Mouse (Mus musculus): ENCODE data around the gene Smad6. TPM values are rescaled to one million over a fixed set of nuclear protein-coding genes. Genes with fewer than 3 reads are reported as not detected.

Gene Smad6
- polyA plus RNA-seq, 1 experiment from 2014 or later = 0.99 TPM

DNA sequence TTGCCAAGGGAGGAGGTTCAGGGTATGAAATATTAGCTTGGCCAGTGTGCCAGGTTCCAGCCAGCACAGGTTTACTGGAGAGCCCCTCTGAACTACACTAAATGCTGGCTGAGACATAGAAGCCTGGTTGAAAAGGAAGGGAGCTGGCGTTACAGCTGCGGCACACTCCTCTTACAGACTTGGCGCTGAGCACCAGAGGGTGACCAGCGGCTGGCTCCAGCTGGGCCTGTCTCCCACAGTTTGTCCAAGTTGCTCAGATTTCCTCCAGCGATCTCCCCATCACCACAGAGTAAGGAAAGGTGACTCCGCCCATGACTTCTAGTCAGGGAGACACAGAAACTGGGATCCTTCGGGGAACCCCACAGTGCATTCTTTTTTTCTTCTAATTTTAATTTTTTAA lies 95.5 kb downstream of the Smad6 start:
- Histone ChIP-seq H3K4me3 (ENCODE audit: low read depth, low read length) (no peak overlapping the region), H3K9ac (ENCODE audit: low read depth, low read length) (no peak overlapping the region), H3K27ac (ENCODE audit: low read length) (no peak overlapping the region), H3K4me2 (ENCODE audit: low read length) (no peak overlapping the region), H3K4me1 (ENCODE audit: control insufficient read depth, insufficient read depth, low read length) (peaks cover 8% of the 10 kb centered on the region; the same call in 1 of the 2 replicates), H3K9me3 (replicated peaks; ENCODE audit: control insufficient read depth, low read length, poor library complexity, severe bottlenecking) (no peaks in the 10 kb centered on the region), H3K27me3 (ENCODE audit: control insufficient read depth, insufficient read depth, low read depth, low read length) (0 out of 2 replicates have a peak, but pooled peaks cover 8% of the 10 kb centered on the region), H3K36me3 (ENCODE audit: control insufficient read depth, insufficient read depth, low read length) (no peaks in the 10 kb centered on the region)
- WGBS = 82% methylated on average over 7 of the region's 7 CpGs
- ATAC-seq = no peak

DNA sequence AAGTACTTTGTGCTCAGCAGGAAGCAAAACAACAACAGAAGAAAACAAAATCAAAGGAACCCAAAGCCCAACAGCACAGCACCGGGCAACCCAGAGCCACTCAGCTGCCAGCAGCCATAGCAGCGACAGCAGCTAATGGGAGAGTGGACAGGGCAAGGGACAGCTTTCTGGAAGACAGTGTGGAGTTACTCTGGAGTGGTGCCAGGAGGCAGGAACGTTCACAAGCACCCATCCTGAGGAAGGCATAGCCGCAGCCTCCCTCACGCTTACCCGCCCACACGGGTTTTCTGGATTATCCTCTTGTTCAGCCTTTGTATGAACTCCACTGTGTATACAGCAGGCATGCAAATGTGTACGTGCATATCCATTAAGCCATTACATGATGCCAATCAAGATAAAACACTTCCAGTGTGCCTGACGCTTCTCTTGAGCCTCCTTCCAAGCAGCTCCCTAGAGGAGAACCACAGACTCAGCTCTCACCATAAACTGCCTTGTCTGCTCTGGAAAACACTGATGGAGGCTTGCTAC lies 98.6 kb downstream of the Smad6 start:
- Histone ChIP-seq H3K4me3 (ENCODE audit: low read depth, low read length) (no peak overlapping the region), H3K4me1 (ENCODE audit: control insufficient read depth, insufficient read depth, low read length) (peaks cover 8% of the 10 kb centered on the region; the same call in 1 of the 2 replicates), H3K9me3 (replicated peaks; ENCODE audit: control insufficient read depth, low read length, poor library complexity, severe bottlenecking) (no peaks in the 10 kb centered on the region), H3K27me3 (ENCODE audit: control insufficient read depth, insufficient read depth, low read depth, low read length) (0 out of 2 replicates have a peak, but pooled peaks cover 4% of the 10 kb centered on the region), H3K9ac (ENCODE audit: low read depth, low read length) (no peak overlapping the region), H3K27ac (ENCODE audit: low read length) (no peak overlapping the region), H3K36me3 (ENCODE audit: control insufficient read depth, insufficient read depth, low read length) (no peaks in the 10 kb centered on the region), H3K4me2 (ENCODE audit: low read length) (no peak overlapping the region)
- 40% methylated on average over 9 of the region's 9 CpGs for WGBS
- ATAC-seq = no peak

DNA sequence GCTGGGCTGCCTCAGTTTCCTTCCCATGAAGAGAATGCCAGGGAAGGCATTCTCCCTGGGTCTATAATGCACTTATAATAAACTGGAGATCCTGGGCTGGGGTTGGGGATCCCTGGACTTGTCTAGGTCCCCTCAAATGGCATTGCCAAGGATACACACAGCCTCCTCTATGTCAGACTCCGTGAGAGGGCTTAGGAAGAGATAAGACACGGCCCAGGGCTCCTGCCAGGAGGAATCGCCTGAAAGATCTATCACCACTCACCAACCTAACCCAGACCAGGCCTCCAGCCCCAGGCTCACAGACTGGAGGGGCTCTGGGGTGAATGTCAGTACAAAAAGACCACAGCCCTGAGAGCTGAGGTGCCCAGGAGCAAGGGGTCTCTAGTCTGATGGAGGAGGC lies 102.2 kb downstream of the Smad6 start:
- H3K9me3 ChIP-seq (replicated peaks; ENCODE audit: control insufficient read depth, low read length, poor library complexity, severe bottlenecking) = no peaks in the 10 kb centered on the region
- WGBS = 91% methylated on average over 3 of the region's 3 CpGs
- H3K27me3 ChIP-seq (ENCODE audit: control insufficient read depth, insufficient read depth, low read depth, low read length) = no peaks in the 10 kb centered on the region
- no peaks in the 10 kb centered on the region for H3K36me3 ChIP-seq (ENCODE audit: control insufficient read depth, insufficient read depth, low read length)
- H3K9ac ChIP-seq (ENCODE audit: low read depth, low read length) = no peak overlapping the region
- no peak overlapping the region for H3K4me2 ChIP-seq (ENCODE audit: low read length)
- no peak overlapping the region for H3K4me3 ChIP-seq (ENCODE audit: low read depth, low read length)
- H3K27ac ChIP-seq (ENCODE audit: low read length) = no peak overlapping the region
- no peaks in the 10 kb centered on the region for H3K4me1 ChIP-seq (ENCODE audit: control insufficient read depth, insufficient read depth, low read length)
- no peak for ATAC-seq

DNA sequence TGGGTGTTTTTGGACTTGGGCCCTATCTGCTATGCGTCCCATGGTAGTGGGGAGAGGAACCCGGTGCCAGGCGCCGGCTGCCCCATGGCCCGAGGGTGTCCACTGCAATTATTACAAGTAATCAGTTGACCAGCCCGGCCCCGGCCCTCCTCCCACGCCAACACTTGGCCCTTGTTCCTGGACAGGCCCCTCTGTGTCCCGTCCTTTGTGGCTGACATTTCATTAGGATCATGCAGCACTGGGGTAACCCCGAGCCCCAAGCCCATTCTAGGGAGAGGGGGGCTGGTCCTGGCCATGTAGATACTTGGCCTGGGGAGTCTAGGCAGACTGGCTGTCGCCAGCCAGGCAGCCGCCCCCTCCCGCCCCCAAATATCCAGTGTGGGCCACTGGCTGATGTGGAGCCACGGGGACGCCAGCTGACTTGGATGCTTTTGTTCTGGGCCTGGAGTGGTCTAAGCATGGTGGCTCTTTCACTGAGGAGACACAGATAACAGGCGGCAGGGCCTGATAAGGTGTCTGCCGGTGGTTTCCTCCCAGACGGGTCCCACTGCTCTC lies 102.8 kb downstream of the Smad6 start:
- no peak for ATAC-seq
- WGBS = 80% methylated on average over 18 of the region's 18 CpGs
- H3K4me3 ChIP-seq (ENCODE audit: low read depth, low read length) = no peak overlapping the region

DNA sequence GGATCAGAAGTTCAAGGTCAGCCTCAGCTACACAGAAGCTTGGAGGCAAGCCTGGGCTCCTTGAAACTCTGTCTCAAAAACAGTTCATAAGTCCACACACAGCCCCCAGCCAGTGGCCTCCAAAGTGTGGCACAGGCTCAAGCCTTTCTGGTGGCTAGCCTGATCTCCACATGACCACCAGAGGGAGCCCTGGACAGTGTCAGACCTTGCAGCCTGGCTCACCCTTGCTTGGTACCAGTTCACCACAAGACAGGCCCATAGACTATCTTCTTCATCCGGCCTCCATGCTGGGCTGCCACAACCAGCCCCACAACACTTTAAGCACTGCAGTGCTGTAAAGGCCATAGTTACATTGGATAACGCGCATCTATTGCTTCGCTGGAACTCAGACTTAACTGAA lies 103.6 kb downstream of the Smad6 start:
- Histone ChIP-seq H3K4me3 (ENCODE audit: low read depth, low read length) (no peak overlapping the region), H3K4me2 (ENCODE audit: low read length) (no peak overlapping the region), H3K4me1 (ENCODE audit: control insufficient read depth, insufficient read depth, low read length) (no peaks in the 10 kb centered on the region), H3K27ac (ENCODE audit: low read length) (no peak overlapping the region), H3K27me3 (ENCODE audit: control insufficient read depth, insufficient read depth, low read depth, low read length) (no peaks in the 10 kb centered on the region), H3K9me3 (replicated peaks; ENCODE audit: control insufficient read depth, low read length, poor library complexity, severe bottlenecking) (no peaks in the 10 kb centered on the region), H3K9ac (ENCODE audit: low read depth, low read length) (no peak overlapping the region), H3K36me3 (ENCODE audit: control insufficient read depth, insufficient read depth, low read length) (no peaks in the 10 kb centered on the region)
- 67% methylated on average over 4 of the region's 4 CpGs for WGBS
- ATAC-seq = no peak

More for the DNA sequence above, 102.8 kb downstream of the Smad6 start:
- Histone ChIP-seq H3K9me3 (replicated peaks; ENCODE audit: control insufficient read depth, low read length, poor library complexity, severe bottlenecking) (no peaks in the 10 kb centered on the region), H3K36me3 (ENCODE audit: control insufficient read depth, insufficient read depth, low read length) (no peaks in the 10 kb centered on the region), H3K4me1 (ENCODE audit: control insufficient read depth, insufficient read depth, low read length) (no peaks in the 10 kb centered on the region), H3K9ac (ENCODE audit: low read depth, low read length) (no peak overlapping the region), H3K27ac (ENCODE audit: low read length) (no peak overlapping the region), H3K4me2 (ENCODE audit: low read length) (no peak overlapping the region), H3K27me3 (ENCODE audit: control insufficient read depth, insufficient read depth, low read depth, low read length) (no peaks in the 10 kb centered on the region)

DNA sequence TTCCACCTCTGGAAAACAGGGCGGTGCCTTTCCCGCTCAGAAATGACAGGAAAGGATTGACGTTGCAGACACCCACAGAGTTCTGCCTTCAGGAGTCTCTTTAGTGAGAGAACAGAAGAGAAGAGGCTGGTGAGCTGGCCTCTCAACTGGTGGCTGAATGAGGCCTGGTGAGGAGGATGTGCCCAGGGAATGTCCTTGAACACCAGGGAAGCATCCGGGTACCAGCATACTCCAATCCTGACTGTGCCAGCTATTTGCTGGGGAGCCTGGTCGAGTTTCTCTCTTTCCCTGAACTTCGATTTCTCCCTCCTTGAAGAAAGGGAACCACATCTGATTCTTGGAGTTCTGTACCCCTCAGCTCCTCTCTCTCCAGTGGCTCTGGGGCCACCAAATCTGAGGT lies 105.4 kb downstream of the Smad6 start:
- Histone ChIP-seq H3K9ac (ENCODE audit: low read depth, low read length) (no peak overlapping the region), H3K9me3 (replicated peaks; ENCODE audit: control insufficient read depth, low read length, poor library complexity, severe bottlenecking) (no peaks in the 10 kb centered on the region), H3K36me3 (ENCODE audit: control insufficient read depth, insufficient read depth, low read length) (no peaks in the 10 kb centered on the region), H3K27me3 (ENCODE audit: control insufficient read depth, insufficient read depth, low read depth, low read length) (no peaks in the 10 kb centered on the region), H3K27ac (ENCODE audit: low read length) (no peak overlapping the region), H3K4me1 (ENCODE audit: control insufficient read depth, insufficient read depth, low read length) (peaks cover 2% of the 10 kb centered on the region; the same call in 1 of the 2 replicates), H3K4me3 (ENCODE audit: low read depth, low read length) (no peak overlapping the region), H3K4me2 (ENCODE audit: low read length) (no peak overlapping the region)
- no peak for ATAC-seq
- 68% methylated on average over 6 of the region's 6 CpGs for WGBS

DNA sequence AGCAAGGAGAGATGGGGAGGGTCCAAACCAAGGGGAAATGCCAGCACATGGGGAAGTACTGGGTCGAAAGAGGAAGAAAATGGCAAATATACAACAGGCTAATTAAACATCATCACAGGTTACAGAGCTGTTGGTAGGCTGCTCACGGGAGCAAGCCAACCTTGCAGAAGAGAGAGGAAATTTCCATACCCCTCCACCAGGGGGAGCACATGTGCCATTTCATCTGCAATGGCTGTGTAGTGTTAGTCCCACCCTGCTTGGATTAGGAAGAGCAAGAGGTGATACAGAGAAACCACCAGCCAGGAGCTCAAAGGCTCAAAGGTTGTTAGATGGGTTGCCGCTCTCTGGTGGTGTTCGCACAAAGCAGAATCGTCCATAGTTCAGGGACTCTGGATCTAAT lies 105.9 kb downstream of the Smad6 start:
- no peaks in the 10 kb centered on the region for H3K9me3 ChIP-seq (replicated peaks; ENCODE audit: control insufficient read depth, low read length, poor library complexity, severe bottlenecking)
- no peak overlapping the region for H3K4me3 ChIP-seq (ENCODE audit: low read depth, low read length)
- H3K27ac ChIP-seq (ENCODE audit: low read length) = no peak overlapping the region
- no peak for ATAC-seq
- H3K9ac ChIP-seq (ENCODE audit: low read depth, low read length) = no peak overlapping the region
- no peak overlapping the region for H3K4me2 ChIP-seq (ENCODE audit: low read length)
- peaks cover 2% of the 10 kb centered on the region; the same call in 1 of the 2 replicates for H3K4me1 ChIP-seq (ENCODE audit: control insufficient read depth, insufficient read depth, low read length)
- no peaks in the 10 kb centered on the region for H3K36me3 ChIP-seq (ENCODE audit: control insufficient read depth, insufficient read depth, low read length)
- no peaks in the 10 kb centered on the region for H3K27me3 ChIP-seq (ENCODE audit: control insufficient read depth, insufficient read depth, low read depth, low read length)
- WGBS = 67% methylated on average over 5 of the region's 5 CpGs

DNA sequence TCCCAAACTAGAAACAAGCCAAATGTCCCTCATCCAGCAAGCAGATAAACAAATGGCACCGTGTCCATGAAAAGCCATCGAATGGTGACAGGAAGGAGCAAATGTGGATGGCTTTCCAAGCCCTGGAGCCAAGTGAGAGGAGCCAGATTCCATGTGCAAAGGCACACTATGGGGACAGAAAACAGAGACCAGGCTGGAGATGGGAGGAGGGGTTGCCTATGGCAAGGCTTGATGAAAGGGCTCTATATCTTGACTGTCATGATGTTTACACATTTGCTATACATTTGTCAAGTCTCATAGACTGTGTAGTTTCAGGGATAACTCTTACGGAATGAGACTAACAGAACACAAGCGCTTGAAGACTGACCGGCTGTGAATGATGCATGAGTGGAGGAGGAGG lies 106.9 kb downstream of the Smad6 start:
- H3K4me1 ChIP-seq (ENCODE audit: control insufficient read depth, insufficient read depth, low read length) = peaks cover 2% of the 10 kb centered on the region; the same call in 1 of the 2 replicates
- no peak overlapping the region for H3K4me3 ChIP-seq (ENCODE audit: low read depth, low read length)
- H3K4me2 ChIP-seq (ENCODE audit: low read length) = no peak overlapping the region
- WGBS = 88% methylated on average over 5 of the region's 5 CpGs
- no peak overlapping the region for H3K27ac ChIP-seq (ENCODE audit: low read length)
- no peak overlapping the region for H3K9ac ChIP-seq (ENCODE audit: low read depth, low read length)
- H3K27me3 ChIP-seq (ENCODE audit: control insufficient read depth, insufficient read depth, low read depth, low read length) = no peaks in the 10 kb centered on the region
- ATAC-seq = no peak
- H3K9me3 ChIP-seq (replicated peaks; ENCODE audit: control insufficient read depth, low read length, poor library complexity, severe bottlenecking) = no peaks in the 10 kb centered on the region
- no peaks in the 10 kb centered on the region for H3K36me3 ChIP-seq (ENCODE audit: control insufficient read depth, insufficient read depth, low read length)

DNA sequence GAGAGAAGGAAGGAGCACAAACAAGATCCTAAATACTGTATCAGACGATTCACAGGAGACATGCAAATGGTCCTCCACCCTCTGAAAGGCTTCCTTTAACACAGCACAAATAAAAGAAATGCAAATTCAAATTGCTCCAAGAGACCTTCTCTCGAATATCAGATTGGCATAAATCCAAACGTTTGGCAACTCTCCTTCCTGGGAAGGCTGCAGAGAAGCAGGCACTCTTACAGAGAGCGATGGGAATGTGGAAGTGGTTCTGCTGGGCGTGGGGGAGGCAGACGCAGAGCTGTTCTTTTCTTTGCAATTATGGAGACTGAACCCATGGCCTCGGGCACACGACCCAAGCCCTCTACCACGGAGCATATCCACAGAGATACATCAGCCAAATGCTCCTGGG lies 109.8 kb downstream of the Smad6 start:
- ATAC-seq = no peak
- Histone ChIP-seq H3K36me3 (ENCODE audit: control insufficient read depth, insufficient read depth, low read length) (no peaks in the 10 kb centered on the region), H3K9ac (ENCODE audit: low read depth, low read length) (no peak overlapping the region), H3K4me3 (ENCODE audit: low read depth, low read length) (no peak overlapping the region), H3K4me1 (ENCODE audit: control insufficient read depth, insufficient read depth, low read length) (peaks cover 2% of the 10 kb centered on the region; the same call in 1 of the 2 replicates), H3K27me3 (ENCODE audit: control insufficient read depth, insufficient read depth, low read depth, low read length) (no peaks in the 10 kb centered on the region), H3K27ac (ENCODE audit: low read length) (no peak overlapping the region), H3K4me2 (ENCODE audit: low read length) (no peak overlapping the region), H3K9me3 (replicated peaks; ENCODE audit: control insufficient read depth, low read length, poor library complexity, severe bottlenecking) (no peaks in the 10 kb centered on the region)
- WGBS = 41% methylated on average over 9 of the region's 9 CpGs

Measured in midbrain, embryonic 16.5 days (tissue).